Mouse (Mus musculus) cerebellum, adult 2 months (tissue): Measurements from ENCODE around the gene Tuba1b.

Source experiments
- CTCF ChIP-seq: fragments of 200-500 bp; IDR thresholded peaks from 2 replicates; pipeline ENCODE4 v1.5.1; 2011; ENCODE audit warnings: low read depth, mild to moderate bottlenecking, control low read depth, low read length, moderate library complexity, borderline replicate concordance; ENCODE audit not compliant: insufficient read depth
- POLR2A ChIP-seq: fragments of 200-500 bp; IDR thresholded peaks from 2 replicates; pipeline ENCODE4 v1.6.1; 2011; ENCODE audit warnings: low read length, control low read depth, borderline replicate concordance; ENCODE audit not compliant: insufficient read depth

DNA sequence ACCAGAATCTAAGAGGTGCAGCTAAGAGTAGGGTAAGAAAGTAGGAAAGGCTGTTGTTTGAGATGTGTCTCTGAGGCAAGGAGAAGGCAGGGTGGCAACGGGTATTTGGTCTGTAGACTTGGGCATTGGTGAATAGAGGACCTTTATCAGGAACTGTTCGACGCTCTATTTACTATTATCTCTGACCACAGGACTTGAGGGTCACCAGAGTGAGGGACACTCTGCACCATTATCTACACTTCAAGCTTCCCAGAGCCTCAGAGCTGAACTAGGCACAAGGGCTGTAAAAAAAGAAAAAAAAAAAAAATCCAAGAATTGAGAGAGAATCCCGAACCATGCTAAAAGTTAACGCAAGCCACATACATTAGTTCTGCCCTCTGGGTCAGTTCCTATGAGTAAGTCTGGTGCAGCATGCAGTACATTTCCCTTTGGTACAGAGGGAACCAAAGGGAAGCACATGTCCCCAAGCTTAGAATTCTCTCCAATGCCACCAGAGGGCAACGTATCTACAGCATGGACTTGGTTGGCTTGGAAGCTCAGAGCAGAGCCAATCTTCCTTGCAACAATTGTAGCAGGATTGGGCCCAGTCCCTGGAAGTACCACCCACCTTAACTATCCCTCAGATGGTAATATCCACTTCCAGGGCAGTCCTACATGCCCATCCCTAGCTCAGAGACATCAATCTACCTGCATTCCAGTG is 42.3 kb downstream of the Tuba1b start:
- TF ChIP-seq POLR2A (no peak), CTCF (peak; percentile 97)
